Mouse (Mus musculus) erythroblast, embryonic 14.5 days (primary cell): ENCODE measurements around the gene Entpd7.

Experiments
- GATA1 ChIP-seq: IDR thresholded peaks from 2 replicates; pipeline ENCODE4 v1.6.1; 2012; ENCODE audit warnings: low read length, inconsistent platforms, mixed read lengths
- TAL1 ChIP-seq: IDR thresholded peaks from 3 replicates; pipeline ENCODE4 v1.6.1; 2012; ENCODE audit warnings: low read length, inconsistent platforms, mixed read lengths

DNA sequence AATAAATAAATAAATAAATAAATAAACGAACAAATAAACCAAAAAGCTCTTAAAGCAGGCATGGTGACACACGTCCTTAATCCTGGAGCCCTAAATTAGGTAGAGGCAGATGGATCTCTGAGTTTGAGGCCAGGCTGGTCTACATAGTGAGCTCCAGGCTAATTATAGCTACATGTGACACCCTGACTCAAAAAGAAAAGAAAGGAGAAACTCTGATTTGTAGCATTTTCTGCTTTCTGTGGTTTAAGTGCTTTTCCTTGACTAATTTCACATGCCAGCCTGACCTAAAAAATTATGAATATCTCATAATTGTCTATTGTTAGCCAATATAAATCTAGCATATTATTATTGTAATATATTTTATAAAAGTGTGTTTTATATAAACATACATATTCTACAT, 72.9 kb downstream of the Entpd7 start:
- no peak for TF ChIP-seq TAL1
- TF ChIP-seq GATA1 = no peak
